Mouse (Mus musculus) heart, postnatal 0 days (tissue): ENCODE measurements around the gene Plin4.

ENCODE experiments used
- CTCF ChIP-seq: IDR thresholded peaks from 2 replicates; pipeline ENCODE4 v1.5.1; 2016; ENCODE audit warnings: antibody characterized with exemption, control low read depth, low read depth
- EP300 ChIP-seq: IDR thresholded peaks from 2 replicates; pipeline ENCODE4 v1.6.1; 2016; ENCODE audit warnings: antibody characterized with exemption, low read depth

GRCm38 (mm10) chr17:56111864-56112263, 2.3 kb upstream of the Plin4 start:
- TF ChIP-seq EP300 (no peak), CTCF (peak; percentile 83)
